Mouse (Mus musculus): ENCODE measurements at regions not wholly inside any gene's neighbourhood (a gene's known extent, or its start where the extent isn't known, plus 50 kb on each side); places are given as distances from the start of the nearest gene placed in this dataset.

DNA sequence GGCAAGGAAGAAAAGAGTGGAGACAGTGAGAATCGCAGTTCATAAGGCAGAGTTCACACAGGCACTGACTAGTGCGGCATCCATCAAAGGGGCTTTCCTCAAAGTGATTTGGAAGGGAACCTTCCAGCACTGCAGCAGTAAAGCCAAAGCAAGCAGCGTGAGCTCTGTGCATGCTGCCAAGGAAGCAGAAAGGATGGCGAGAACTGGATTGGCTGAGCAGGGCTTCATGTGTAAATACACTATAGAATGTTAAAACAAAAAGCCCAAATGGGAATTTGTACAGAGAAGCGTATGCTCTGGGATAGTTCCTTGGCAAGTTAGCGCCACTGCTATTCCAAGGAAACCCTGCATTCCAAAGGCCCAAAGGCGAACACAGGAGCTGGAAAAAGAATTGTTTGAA lies 81.5 kb downstream of the Tnfsf18 start:
- TF ChIP-seq POLR2A (IDR thresholded peaks at IDR 0.05; ENCODE audit: borderline replicate concordance, insufficient read depth, low read length) (no peak), CTCF (IDR thresholded peaks at IDR 0.05; ENCODE audit: borderline replicate concordance, insufficient read depth, low read depth, low read length) (no peak)
